Mouse (Mus musculus): ENCODE results near the gene 1600014C23Rik. TPM values are rescaled to one million over a fixed set of nuclear protein-coding genes. Genes with fewer than 3 reads are reported as not detected.

1600014C23Rik gene
- total RNA-seq, 2 experiments from 2014 or later: not detected

GRCm38 (mm10) chr17:45752678-45753077, 19.0 kb upstream of the 1600014C23Rik start:
- no peak for DNase-seq (ENCODE audit: low spot score in 2 of 2)

GRCm38 (mm10) chr17:45752053-45752452, 18.4 kb upstream of the 1600014C23Rik start:
- no peak for DNase-seq (ENCODE audit: low spot score in 2 of 2)

GRCm38 (mm10) chr17:45751359-45751758, 17.7 kb upstream of the 1600014C23Rik start:
- no peak for DNase-seq (ENCODE audit: low spot score in 2 of 2)

GRCm38 (mm10) chr17:45749100-45749499, 15.5 kb upstream of the 1600014C23Rik start:
- DNase-seq (ENCODE audit: low spot score in 2 of 2): no peak

- DNase-seq (ENCODE audit: low spot score in 2 of 2): peak; percentile 82 to 83
Observed at GRCm38 (mm10) chr17:45747858-45748785, 14.5 kb upstream of the 1600014C23Rik start.

GRCm38 (mm10) chr17:45747293-45747692, 13.6 kb upstream of the 1600014C23Rik start:
- DNase-seq (ENCODE audit: low spot score in 2 of 2): no peak

GRCm38 (mm10) chr17:45746755-45747154, 13.1 kb upstream of the 1600014C23Rik start:
- DNase-seq (ENCODE audit: low spot score in 2 of 2): no peak

GRCm38 (mm10) chr17:45745629-45746028, 12.0 kb upstream of the 1600014C23Rik start:
- DNase-seq (ENCODE audit: low spot score in 2 of 2): no peak

GRCm38 (mm10) chr17:45742371-45743147, 8.9 kb upstream of the 1600014C23Rik start:
- DNase-seq (ENCODE audit: low spot score in 2 of 2): no peak

GRCm38 (mm10) chr17:45737078-45737601, 3.5 kb upstream of the 1600014C23Rik start:
- no peak for DNase-seq (ENCODE audit: low spot score in 2 of 2)

GRCm38 (mm10) chr17:45736311-45737077, 2.9 kb upstream of the 1600014C23Rik start:
- peak; percentile 83 to 92 for DNase-seq (ENCODE audit: low spot score in 2 of 2)

- peak; percentile 92 to 93 for DNase-seq (ENCODE audit: low spot score in 2 of 2)
Observed at GRCm38 (mm10) chr17:45735382-45736310, 2.0 kb upstream of the 1600014C23Rik start.

GRCm38 (mm10) chr17:45734881-45735280, 1.2 kb upstream of the 1600014C23Rik start:
- no peak for DNase-seq (ENCODE audit: low spot score in 2 of 2)

- peak in 1 of 2 experiments; percentile 21 for DNase-seq (ENCODE audit: low spot score in 2 of 2)
Observed at GRCm38 (mm10) chr17:45734333-45734732, 689 bp upstream of the 1600014C23Rik start.

GRCm38 (mm10) chr17:45733038-45733734, 458 bp downstream of the 1600014C23Rik start:
- DNase-seq (ENCODE audit: low spot score in 2 of 2): peak; percentile 53 to 75

- DNase-seq (ENCODE audit: low spot score in 2 of 2): peak; percentile 94 to 95
Observed at GRCm38 (mm10) chr17:45731172-45731864, 2.3 kb downstream of the 1600014C23Rik start.

GRCm38 (mm10) chr17:45730696-45731095, 2.9 kb downstream of the 1600014C23Rik start:
- no peak for DNase-seq (ENCODE audit: low spot score in 2 of 2)

GRCm38 (mm10) chr17:45729387-45729786, 4.3 kb downstream of the 1600014C23Rik start:
- DNase-seq (ENCODE audit: low spot score in 2 of 2): no peak
